Mouse (Mus musculus): ENCODE measurements around the gene Ctdnep1.

DNA sequence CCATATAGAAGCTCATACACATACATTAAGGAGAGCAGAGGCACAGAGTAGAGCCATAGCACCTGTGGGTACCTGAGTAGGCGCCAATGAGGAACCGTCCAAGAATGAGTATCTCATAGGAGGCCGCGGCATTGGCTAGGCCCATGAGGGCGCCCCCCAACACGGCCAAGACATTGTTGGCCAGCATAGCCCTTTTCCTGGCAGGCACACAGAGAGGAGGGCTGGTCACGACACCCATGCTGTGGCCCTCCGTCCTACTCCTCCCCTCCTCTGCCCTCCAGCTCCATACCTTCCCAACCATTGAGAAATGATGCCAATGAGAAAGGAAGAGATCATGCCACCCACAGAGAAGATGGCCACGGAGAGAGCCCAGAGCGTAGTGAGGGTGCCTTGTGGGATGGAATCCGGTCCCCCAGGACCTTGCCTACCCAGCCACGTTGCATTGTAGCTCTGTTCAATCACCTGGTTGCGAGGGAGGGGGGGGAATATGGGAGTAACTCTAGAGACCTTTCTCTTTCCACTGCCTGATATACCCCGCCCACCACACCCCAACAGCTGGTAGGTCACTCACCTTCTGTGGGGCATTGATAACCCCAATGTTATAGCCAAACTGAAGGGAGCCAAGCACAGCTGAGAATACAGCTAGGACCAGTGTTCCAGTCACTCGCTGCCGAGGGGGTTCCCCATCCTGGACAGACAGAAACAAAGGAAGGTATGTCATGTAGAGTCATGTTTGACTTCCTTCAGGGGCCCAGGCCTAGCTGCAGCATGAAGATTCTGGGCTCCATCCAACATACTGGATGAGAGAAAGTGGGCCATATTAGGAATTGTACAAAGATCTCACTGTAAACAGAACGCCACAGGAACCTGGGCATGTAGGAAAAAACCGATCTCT is 34.7 kb upstream of the Ctdnep1 start:
- TF ChIP-seq POLR2A (IDR thresholded peaks at IDR 0.05; ENCODE audit: low read depth, low read length) = no peak
- no peak for TF ChIP-seq CTCF (IDR thresholded peaks at IDR 0.05; ENCODE audit: borderline replicate concordance, insufficient read depth, low read length)
